Mouse (Mus musculus): ENCODE data around the gene Man1c1. TPM values are rescaled to one million over a fixed set of nuclear protein-coding genes. Genes with fewer than 3 reads are reported as not detected.
A peak's percentile ranks its signal among the peaks of the same experiment; 100 is the strongest.

Man1c1 gene
- total and polyA plus RNA-seq, 3 experiments: 0.04 to 0.44 (median 0.20) TPM

DNA sequence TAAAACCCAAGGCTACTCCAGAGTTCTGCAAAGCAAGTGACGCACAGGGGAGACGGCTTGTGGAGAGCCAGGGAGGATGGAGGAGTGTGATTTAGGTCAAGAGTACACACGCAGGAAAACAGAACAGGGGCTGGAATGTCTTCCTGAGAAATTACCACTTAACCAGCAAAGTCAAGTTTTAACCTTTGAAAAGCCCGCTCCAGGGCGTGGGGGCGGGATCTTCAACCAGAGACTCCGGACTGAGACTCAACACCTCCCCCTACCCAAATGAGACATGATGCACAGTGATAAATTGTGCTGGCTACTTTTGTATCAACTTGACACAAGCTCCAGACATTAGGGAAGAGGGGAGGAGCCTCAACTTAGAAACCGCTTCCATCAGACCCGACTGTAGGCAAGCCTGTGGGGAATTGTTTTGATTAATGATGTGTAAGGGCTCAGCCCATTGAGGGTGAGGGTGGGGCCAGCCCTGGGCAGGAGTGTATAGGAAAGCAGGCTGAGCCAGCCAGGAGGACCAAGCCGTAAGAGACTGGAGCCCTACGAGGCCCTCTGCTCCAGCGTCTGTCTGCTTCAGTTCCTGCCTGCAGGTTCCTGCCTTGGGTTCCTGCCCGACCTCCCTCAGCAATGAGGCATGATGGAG lies 17.9 kb downstream of the Man1c1 start:
- Histone ChIP-seq H3K9ac (ENCODE audit: insufficient read depth, low read depth) (no peak overlapping the region), H3K27me3 (replicated peaks) (no peaks in the 10 kb centered on the region), H3K27ac (ENCODE audit: insufficient read depth, low read depth) (no peak overlapping the region), H3K4me2 (ENCODE audit: insufficient read depth, low read depth, poor library complexity, severe bottlenecking) (no peak overlapping the region), H3K9me3 (replicated peaks; ENCODE audit: low read length) (peaks cover 14% of the 10 kb centered on the region), H3K4me1 (ENCODE audit: control insufficient read depth in 1 of 2, insufficient read depth in 2 of 2) (peaks cover 0 to 19% of the 10 kb centered on the region in 2 experiments; a peak in 2 of 4 replicates), H3K36me3 (replicated peaks in 1 of 2; ENCODE audit: control insufficient read depth in 1 of 2, insufficient read depth in 1 of 2, low read length in 1 of 2) (no peaks in the 10 kb centered on the region), H3K79me2 (replicated peaks; ENCODE audit: control insufficient read depth, extremely low read depth, insufficient read depth, poor library complexity, severe bottlenecking) (no peaks in the 10 kb centered on the region), H3K4me3 (replicated peaks in 1 of 3; ENCODE audit: low read depth in 2 of 3, low read length in 2 of 3, poor library complexity in 1 of 3) (no peak overlapping the region)
- TF ChIP-seq BHLHE40 (IDR thresholded peaks at IDR 0.05; ENCODE audit: low read depth, low read length) (no peak), ZC3H11A (IDR thresholded peaks at IDR 0.05; ENCODE audit: low read depth, low read length) (no peak), MAZ (IDR thresholded peaks at IDR 0.05; ENCODE audit: low read depth, low read length) (no peak), NRF1 (IDR thresholded peaks at IDR 0.05; ENCODE audit: low read depth, low read length) (no peak), IRF4 (IDR thresholded peaks at IDR 0.05; ENCODE audit: low read depth, low read length) (no peak), SMC3 (IDR thresholded peaks at IDR 0.05; ENCODE audit: low read depth, low read length) (no peak), EP300 (IDR thresholded peaks at IDR 0.05; ENCODE audit: low read length) (no peak), NELFE (IDR thresholded peaks at IDR 0.05; ENCODE audit: low read depth, low read length) (no peak), PAX5 (IDR thresholded peaks at IDR 0.05; ENCODE audit: low read length) (no peak), USF1 (IDR thresholded peaks at IDR 0.05; ENCODE audit: low read depth, low read length) (no peak), ZMIZ1 (IDR thresholded peaks at IDR 0.05; ENCODE audit: low read depth, low read length) (no peak), ZKSCAN1 (IDR thresholded peaks at IDR 0.05; ENCODE audit: borderline replicate concordance, low read depth, low read length) (no peak), JUND (conservative IDR thresholded peaks at IDR 0.05; ENCODE audit: low read depth, low read length) (no peak)
- in situ Hi-C loops (cut with MboI; ENCODE audit: low pct_ligation_motif_present, low pct_unique_long_range_greater_than_20kb, low sequenced_read_pairs) (no loop called here), dilution Hi-C loops (cut with MboI; ENCODE audit: extremely low pct_ligation_motif_present, extremely low pct_unique_long_range_greater_than_20kb, low sequenced_read_pairs) (no loop called here)
- no peak for DNase-seq (ENCODE audit: extremely low read depth)

DNA sequence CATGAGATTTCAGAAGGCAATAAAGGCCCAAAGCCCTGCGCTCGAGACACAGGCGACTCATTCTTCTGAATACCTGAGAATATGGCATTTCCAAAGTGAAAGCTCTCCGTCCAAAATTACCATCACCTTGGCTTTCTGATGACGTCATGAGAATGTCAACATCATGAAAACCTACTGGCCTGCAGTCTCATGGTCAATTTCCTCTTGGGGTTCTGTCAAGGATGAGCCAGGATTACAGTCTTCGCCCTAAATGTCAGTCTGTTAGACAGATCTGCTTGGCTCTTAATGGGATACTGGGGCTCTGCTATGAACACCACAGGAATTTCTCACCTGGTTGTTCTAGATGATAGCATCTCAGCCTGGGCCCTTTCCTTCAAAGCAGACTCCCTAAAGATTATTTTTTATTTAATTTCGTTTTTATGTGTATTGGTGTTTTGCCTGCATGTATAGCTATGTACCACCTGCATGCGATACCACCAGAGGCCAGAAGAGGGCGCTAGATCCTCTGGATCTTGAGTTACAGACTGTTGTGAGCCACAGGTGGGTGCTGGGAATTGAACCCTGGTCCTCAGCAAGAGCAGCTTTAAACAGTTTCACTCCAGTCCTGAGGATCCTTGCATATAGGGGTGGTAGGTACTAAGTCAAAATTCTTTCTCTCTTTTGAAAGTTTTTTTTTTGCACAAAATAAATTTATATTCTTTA lies 19.3 kb downstream of the Man1c1 start:
- Histone ChIP-seq H3K79me2 (replicated peaks; ENCODE audit: control insufficient read depth, extremely low read depth, insufficient read depth, poor library complexity, severe bottlenecking) (no peaks in the 10 kb centered on the region), H3K36me3 (replicated peaks in 1 of 2; ENCODE audit: control insufficient read depth in 1 of 2, insufficient read depth in 1 of 2, low read length in 1 of 2) (no peaks in the 10 kb centered on the region), H3K4me2 (ENCODE audit: insufficient read depth, low read depth, poor library complexity, severe bottlenecking) (no peak overlapping the region), H3K27ac (ENCODE audit: insufficient read depth, low read depth) (no peak overlapping the region), H3K4me3 (replicated peaks in 1 of 3; ENCODE audit: low read depth in 2 of 3, low read length in 2 of 3, poor library complexity in 1 of 3) (no peak overlapping the region), H3K27me3 (replicated peaks) (no peaks in the 10 kb centered on the region), H3K9me3 (replicated peaks; ENCODE audit: low read length) (peaks cover 14% of the 10 kb centered on the region), H3K4me1 (ENCODE audit: control insufficient read depth in 1 of 2, insufficient read depth in 2 of 2) (peaks cover 0 to 19% of the 10 kb centered on the region in 2 experiments; a peak in 2 of 4 replicates), H3K9ac (ENCODE audit: insufficient read depth, low read depth) (no peak overlapping the region)
- dilution Hi-C loops (cut with MboI; ENCODE audit: extremely low pct_ligation_motif_present, extremely low pct_unique_long_range_greater_than_20kb, low sequenced_read_pairs): no loop called here
- no peak for DNase-seq (ENCODE audit: extremely low read depth)
- TF ChIP-seq HCFC1 (IDR thresholded peaks at IDR 0.05; ENCODE audit: low read depth, low read length): no peak
- TF ChIP-seq POLR2A (IDR thresholded peaks at IDR 0.05; ENCODE audit: low read depth, low read length): no peak
- peak in 1 of 2 experiments; percentile 3; a peak in 1 of 4 replicates for TF ChIP-seq CTCF (conservative IDR thresholded peaks at IDR 0.05 in 1 of 2, IDR thresholded peaks at IDR 0.05 in 1 of 2; ENCODE audit: low read depth in 2 of 2, low read length in 2 of 2)
- in situ Hi-C loops (cut with MboI; ENCODE audit: low pct_ligation_motif_present, low pct_unique_long_range_greater_than_20kb, low sequenced_read_pairs): no loop called here
